Mouse (Mus musculus) cerebellum, adult 2 months (tissue): ENCODE results near the gene Dxo.

ENCODE experiments used
- CTCF ChIP-seq: fragments of 200-500 bp; IDR thresholded peaks from 2 replicates; pipeline ENCODE4 v1.5.1; 2011; ENCODE audit warnings: low read depth, mild to moderate bottlenecking, control low read depth, low read length, moderate library complexity, borderline replicate concordance; ENCODE audit not compliant: insufficient read depth
- POLR2A ChIP-seq: fragments of 200-500 bp; IDR thresholded peaks from 2 replicates; pipeline ENCODE4 v1.6.1; 2011; ENCODE audit warnings: low read length, control low read depth, borderline replicate concordance; ENCODE audit not compliant: insufficient read depth

GRCm38 (mm10) chr17:34808599-34809205 lies 28.1 kb upstream of the Dxo start:
- TF ChIP-seq CTCF, result no peak
- TF ChIP-seq POLR2A, result no peak
